Mouse (Mus musculus): ENCODE measurements around the gene Synpo2.

Gene Synpo2

GRCm38 (mm10) chr3:123166450-123166849, 69.5 kb downstream of the Synpo2 start:
- DNase-seq (ENCODE audit: low spot score in 2 of 2) = no peak

- DNase-seq (ENCODE audit: low spot score in 2 of 2) = no peak
These were observed 71.8 kb downstream of the Synpo2 start for GRCm38 (mm10) chr3:123164183-123164582.

GRCm38 (mm10) chr3:123163192-123163523, 72.8 kb downstream of the Synpo2 start:
- DNase-seq (ENCODE audit: low spot score in 2 of 2) = no peak

- DNase-seq (ENCODE audit: low spot score in 2 of 2) = no peak
These were observed 73.4 kb downstream of the Synpo2 start for GRCm38 (mm10) chr3:123162289-123163191.

GRCm38 (mm10) chr3:123160792-123161191, 75.2 kb downstream of the Synpo2 start:
- no peak for DNase-seq (ENCODE audit: low spot score in 2 of 2)

- DNase-seq (ENCODE audit: low spot score in 2 of 2) = peak in 1 of 2 experiments; percentile 50
These were observed 76.7 kb downstream of the Synpo2 start for GRCm38 (mm10) chr3:123159139-123159824.

- DNase-seq (ENCODE audit: low spot score in 2 of 2) = peak in 1 of 2 experiments; percentile 37
These were observed 77.4 kb downstream of the Synpo2 start for GRCm38 (mm10) chr3:123158579-123158978.

- no peak for DNase-seq (ENCODE audit: low spot score in 2 of 2)
These were observed 82.6 kb downstream of the Synpo2 start for GRCm38 (mm10) chr3:123153337-123153736.

- DNase-seq (ENCODE audit: low spot score in 2 of 2) = no peak
These were observed 83.0 kb downstream of the Synpo2 start for GRCm38 (mm10) chr3:123152911-123153310.

GRCm38 (mm10) chr3:123150523-123151135, 85.3 kb downstream of the Synpo2 start:
- no peak for DNase-seq (ENCODE audit: low spot score in 2 of 2)

GRCm38 (mm10) chr3:123149380-123150162, 86.4 kb downstream of the Synpo2 start:
- DNase-seq (ENCODE audit: low spot score in 2 of 2) = no peak

GRCm38 (mm10) chr3:123148641-123149040, 87.3 kb downstream of the Synpo2 start:
- no peak for DNase-seq (ENCODE audit: low spot score in 2 of 2)

GRCm38 (mm10) chr3:123146557-123146956, 89.4 kb downstream of the Synpo2 start:
- no peak for DNase-seq (ENCODE audit: low spot score in 2 of 2)

GRCm38 (mm10) chr3:123145942-123146341, 90.0 kb downstream of the Synpo2 start:
- DNase-seq (ENCODE audit: low spot score in 2 of 2) = no peak

- no peak for DNase-seq (ENCODE audit: low spot score in 2 of 2)
These were observed 92.5 kb downstream of the Synpo2 start for GRCm38 (mm10) chr3:123143412-123143811.

- no peak for DNase-seq (ENCODE audit: low spot score in 2 of 2)
These were observed 93.7 kb downstream of the Synpo2 start for GRCm38 (mm10) chr3:123142298-123142697.

- DNase-seq (ENCODE audit: low spot score in 2 of 2) = no peak
These were observed 94.9 kb downstream of the Synpo2 start for GRCm38 (mm10) chr3:123141069-123141468.

- no peak for DNase-seq (ENCODE audit: low spot score in 2 of 2)
These were observed 95.8 kb downstream of the Synpo2 start for GRCm38 (mm10) chr3:123140134-123140533.

- DNase-seq (ENCODE audit: low spot score in 2 of 2) = no peak
These were observed 96.3 kb downstream of the Synpo2 start for GRCm38 (mm10) chr3:123139619-123140018.

GRCm38 (mm10) chr3:123138274-123139003, 97.5 kb downstream of the Synpo2 start:
- DNase-seq (ENCODE audit: low spot score in 2 of 2) = peak; percentile 73 to 88

- DNase-seq (ENCODE audit: low spot score in 2 of 2) = no peak
These were observed 103.8 kb downstream of the Synpo2 start for GRCm38 (mm10) chr3:123132101-123132500.
